Mouse (Mus musculus) limb, embryonic 13.5 days (tissue): ENCODE measurements at regions not wholly inside any gene's neighbourhood (a gene's known extent, or its start where the extent isn't known, plus 50 kb on each side); places are given as distances from the start of the nearest gene placed in this dataset.

Experiments used
- ATAC-seq: fragments of 200-750 bp; cut with Nextera tagmentation; 2 replicates; pipeline ENCODE4 v1.8.0; 2017; ENCODE audit warnings: low read depth, moderate number of reproducible peaks, moderate TSS enrichment; ENCODE audit not compliant: low FRiP score
- H3K27ac ChIP-seq: fragments of 300-500 bp; sonication (generic); 2 replicates; pipeline ENCODE4 v1.5.1; 2015; ENCODE audit warnings: inconsistent platforms, mild to moderate bottlenecking, moderate library complexity
- H3K27me3 ChIP-seq: fragments of 300-500 bp; sonication (generic); 2 replicates; pipeline ENCODE4 v1.6.1; 2015; ENCODE audit warnings: mild to moderate bottlenecking, inconsistent platforms
- H3K36me3 ChIP-seq: fragments of 300-500 bp; sonication (generic); 2 replicates; pipeline ENCODE4 v1.6.1; 2015; ENCODE audit warnings: inconsistent platforms, mild to moderate bottlenecking, moderate library complexity
- H3K4me1 ChIP-seq: fragments of 300-500 bp; sonication (generic); 2 replicates; pipeline ENCODE4 v1.6.1; 2015; ENCODE audit warnings: inconsistent platforms
- H3K4me2 ChIP-seq: fragments of 300-500 bp; sonication (generic); replicated peaks from 2 replicates; pipeline ENCODE4 v1.6.1; 2015; ENCODE audit warnings: inconsistent platforms, mild to moderate bottlenecking, moderate library complexity
- H3K4me3 ChIP-seq: fragments of 300-500 bp; sonication (generic); 2 replicates; pipeline ENCODE4 v1.5.1; 2015; ENCODE audit warnings: moderate library complexity, mild to moderate bottlenecking, inconsistent platforms
- H3K9ac ChIP-seq: fragments of 300-500 bp; sonication (generic); 2 replicates; pipeline ENCODE4 v1.6.1; 2015; ENCODE audit warnings: mild to moderate bottlenecking, inconsistent platforms
- H3K9me3 ChIP-seq: fragments of 300-500 bp; sonication (generic); 2 replicates; pipeline ENCODE4 v1.6.1; 2016; ENCODE audit warnings: inconsistent platforms
- WGBS: fragments of 180-500 bp; shearing (Covaris S2); methylation state at CpG from one replicate; pipeline ENCODE4 v1.1.7; 2015; 5-methylcytosine and 5-hydroxymethylcytosine counted together

- Histone ChIP-seq H3K4me2 (no peak overlapping the region), H3K27me3 (no peaks in the 10 kb centered on the region), H3K4me3 (no peak overlapping the region), H3K4me1 (no peaks in the 10 kb centered on the region), H3K9me3 (no peaks in the 10 kb centered on the region), H3K27ac (no peak overlapping the region), H3K9ac (no peak overlapping the region), H3K36me3 (no peaks in the 10 kb centered on the region)
- no peak for ATAC-seq
These were observed 180.2 kb upstream of the Ppfia2 start for GRCm38 (mm10) chr10:106289951-106290350.

DNA sequence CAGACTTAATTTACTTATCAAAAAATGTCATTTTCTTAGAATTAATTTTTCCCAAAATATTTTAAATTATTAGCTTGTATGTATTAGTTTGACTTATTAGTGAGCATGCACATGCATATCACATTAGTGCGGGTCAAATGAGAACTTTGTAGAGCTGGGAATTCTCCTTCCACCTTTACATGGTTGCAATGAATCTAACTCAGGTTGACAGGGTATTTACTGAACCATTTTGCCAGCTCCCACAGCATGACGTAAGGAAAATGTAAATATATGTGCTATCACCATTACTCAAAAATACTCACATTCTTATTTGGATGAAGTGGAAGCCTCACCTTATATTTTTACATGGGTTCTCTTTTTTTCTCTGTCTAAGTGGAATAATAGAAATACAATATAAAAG lies 179.4 kb upstream of the Ppfia2 start:
- 86% methylated on average over 2 of the region's 2 CpGs for WGBS
- Histone ChIP-seq H3K4me1 (no peaks in the 10 kb centered on the region), H3K4me3 (no peak overlapping the region), H3K9me3 (no peaks in the 10 kb centered on the region), H3K36me3 (no peaks in the 10 kb centered on the region), H3K27ac (no peak overlapping the region), H3K9ac (no peak overlapping the region), H3K27me3 (no peaks in the 10 kb centered on the region), H3K4me2 (no peak overlapping the region)
- no peak for ATAC-seq

DNA sequence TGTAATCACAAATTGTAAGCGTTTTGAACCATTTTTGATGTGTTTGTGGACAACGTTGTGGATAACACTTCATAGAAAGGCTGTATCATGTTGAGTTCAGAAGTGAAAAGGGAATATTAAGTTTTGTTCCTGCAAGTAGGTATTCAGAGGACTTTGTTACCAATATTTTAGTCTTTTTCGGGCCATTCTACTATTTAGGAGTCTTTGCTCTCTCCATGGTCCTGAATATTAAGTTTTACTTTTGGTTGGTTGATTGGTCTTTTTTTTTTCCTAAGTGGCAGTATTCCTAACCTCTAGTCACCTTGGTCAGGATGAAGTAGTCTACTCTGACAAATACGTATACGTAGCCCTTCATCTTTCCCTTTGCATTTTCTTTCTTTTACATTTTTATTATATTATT lies 174.6 kb upstream of the Ppfia2 start:
- no peak overlapping the region for H3K27ac ChIP-seq
- no peak overlapping the region for H3K9ac ChIP-seq
- H3K27me3 ChIP-seq: no peaks in the 10 kb centered on the region
- no peaks in the 10 kb centered on the region for H3K9me3 ChIP-seq
- H3K4me2 ChIP-seq: no peak overlapping the region
- no peak overlapping the region for H3K4me3 ChIP-seq
- H3K4me1 ChIP-seq: no peaks in the 10 kb centered on the region
- 78% methylated on average over 5 of the region's 5 CpGs for WGBS
- ATAC-seq: no peak
- H3K36me3 ChIP-seq: no peaks in the 10 kb centered on the region

GRCm38 (mm10) chr10:106335166-106335565 lies 135.0 kb upstream of the Ppfia2 start:
- Histone ChIP-seq H3K4me2 (no peak overlapping the region), H3K4me1 (no peaks in the 10 kb centered on the region), H3K27ac (no peak overlapping the region), H3K9me3 (no peaks in the 10 kb centered on the region), H3K4me3 (no peak overlapping the region), H3K36me3 (no peaks in the 10 kb centered on the region), H3K9ac (no peak overlapping the region), H3K27me3 (no peaks in the 10 kb centered on the region)
- 92% methylated on average over 1 of the region's 1 CpGs for WGBS
- ATAC-seq: no peak

GRCm38 (mm10) chr10:106351663-106352062 lies 118.5 kb upstream of the Ppfia2 start:
- 80% methylated on average over 1 of the region's 1 CpGs for WGBS
- Histone ChIP-seq H3K4me1 (no peaks in the 10 kb centered on the region), H3K36me3 (no peaks in the 10 kb centered on the region), H3K9ac (no peak overlapping the region), H3K4me2 (no peak overlapping the region), H3K4me3 (no peak overlapping the region), H3K27ac (no peak overlapping the region), H3K27me3 (no peaks in the 10 kb centered on the region), H3K9me3 (no peaks in the 10 kb centered on the region)
- no peak for ATAC-seq

- ATAC-seq: no peak
- H3K9ac ChIP-seq: no peak overlapping the region
- WGBS: 83% methylated on average over 1 of the region's 1 CpGs
- H3K36me3 ChIP-seq: no peaks in the 10 kb centered on the region
- no peak overlapping the region for H3K27ac ChIP-seq
- H3K4me1 ChIP-seq: no peaks in the 10 kb centered on the region
- H3K4me2 ChIP-seq: no peak overlapping the region
- no peaks in the 10 kb centered on the region for H3K27me3 ChIP-seq
- no peaks in the 10 kb centered on the region for H3K9me3 ChIP-seq
- H3K4me3 ChIP-seq: no peak overlapping the region
These were observed 94.5 kb upstream of the Ppfia2 start for GRCm38 (mm10) chr10:106375653-106376052.

DNA sequence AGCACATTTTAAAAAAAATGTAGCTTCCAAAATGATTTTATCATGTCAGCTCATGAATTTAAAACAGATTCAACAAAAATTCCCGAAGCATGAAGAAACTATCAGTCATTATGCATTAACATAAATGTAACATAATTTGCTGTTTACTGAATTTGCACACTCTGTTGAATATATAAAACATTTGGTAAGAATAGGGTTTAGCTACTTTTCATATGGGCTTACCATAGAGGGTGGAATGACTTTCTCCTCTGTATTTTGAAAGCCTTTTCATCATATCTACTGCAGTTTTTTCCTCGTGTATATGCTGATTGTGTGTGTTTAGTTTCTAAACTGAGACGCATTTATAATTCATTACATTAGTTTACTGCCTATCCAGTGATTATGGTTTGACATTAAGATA lies 94.0 kb upstream of the Ppfia2 start:
- no peak overlapping the region for H3K27ac ChIP-seq
- WGBS: 82% methylated on average over 3 of the region's 3 CpGs
- no peak overlapping the region for H3K4me3 ChIP-seq
- no peak for ATAC-seq
- H3K9me3 ChIP-seq: no peaks in the 10 kb centered on the region
- H3K4me1 ChIP-seq: no peaks in the 10 kb centered on the region
- H3K27me3 ChIP-seq: no peaks in the 10 kb centered on the region
- no peaks in the 10 kb centered on the region for H3K36me3 ChIP-seq
- no peak overlapping the region for H3K9ac ChIP-seq
- no peak overlapping the region for H3K4me2 ChIP-seq

DNA sequence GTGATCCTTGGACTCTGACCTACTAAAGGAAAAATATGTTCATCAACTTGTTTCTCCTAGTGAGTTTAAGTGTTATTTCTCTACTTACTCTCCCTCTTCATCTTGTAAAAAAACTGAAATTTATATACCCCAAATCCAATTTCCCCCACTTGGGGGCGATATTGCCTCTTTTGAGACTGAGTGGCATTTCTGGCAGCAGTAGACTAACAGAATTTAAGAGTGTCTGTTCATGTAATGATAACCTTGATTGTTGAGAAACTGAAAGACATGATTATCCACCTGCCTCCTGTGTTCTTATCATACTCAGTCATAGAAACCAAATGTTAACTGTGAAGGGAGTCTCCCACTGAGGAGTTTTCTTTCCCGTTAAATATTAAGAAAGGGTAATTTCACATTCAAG lies 89.5 kb upstream of the Ppfia2 start:
- Histone ChIP-seq H3K9me3 (no peaks in the 10 kb centered on the region), H3K36me3 (no peaks in the 10 kb centered on the region), H3K27me3 (no peaks in the 10 kb centered on the region), H3K4me2 (no peak overlapping the region), H3K27ac (no peak overlapping the region), H3K4me1 (no peaks in the 10 kb centered on the region), H3K4me3 (no peak overlapping the region), H3K9ac (no peak overlapping the region)
- ATAC-seq: no peak
- WGBS: 53% methylated on average over 2 of the region's 2 CpGs

DNA sequence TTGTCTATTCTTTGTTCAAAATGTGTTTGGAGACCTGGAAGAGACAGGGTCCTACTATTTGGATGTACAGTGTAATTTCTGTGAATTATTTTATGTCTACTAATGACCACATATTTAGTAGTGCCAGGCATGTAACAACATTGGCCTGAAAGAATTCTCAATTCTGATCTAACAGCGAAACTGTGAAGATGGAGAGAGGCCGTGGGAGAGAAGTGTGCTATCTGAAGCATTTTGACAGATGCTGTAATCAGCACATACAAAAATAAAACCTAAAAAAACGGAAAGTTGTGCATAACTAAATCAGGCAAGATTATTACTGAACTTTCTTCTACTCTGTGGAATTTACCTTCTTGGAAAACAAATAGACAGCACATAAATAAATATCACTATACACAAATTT lies 61.4 kb upstream of the Ppfia2 start:
- 80% methylated on average over 3 of the region's 3 CpGs for WGBS
- Histone ChIP-seq H3K9me3 (no peaks in the 10 kb centered on the region), H3K4me1 (no peaks in the 10 kb centered on the region), H3K4me2 (no peak overlapping the region), H3K9ac (no peak overlapping the region), H3K27me3 (no peaks in the 10 kb centered on the region), H3K4me3 (no peak overlapping the region), H3K36me3 (no peaks in the 10 kb centered on the region), H3K27ac (no peak overlapping the region)
- no peak for ATAC-seq

DNA sequence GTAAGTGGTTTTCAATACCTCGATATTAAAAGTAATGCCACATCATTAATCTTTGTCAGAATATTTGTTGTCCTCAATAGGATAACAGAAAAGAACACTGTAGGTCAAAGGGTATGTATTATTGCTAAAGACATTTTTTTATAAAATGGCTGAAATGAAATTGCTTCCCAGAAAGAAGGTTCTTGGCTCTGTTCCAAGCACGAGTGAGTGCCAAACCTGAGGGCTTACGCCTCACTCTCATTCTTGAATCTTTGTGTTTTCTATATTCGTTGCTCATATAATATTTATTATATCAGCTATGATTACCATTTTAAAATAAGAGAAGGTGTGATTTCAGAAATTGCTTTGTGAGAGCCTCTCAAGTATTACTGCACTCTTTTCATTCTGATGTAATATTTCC lies 57.0 kb upstream of the Ppfia2 start:
- Histone ChIP-seq H3K4me3 (no peak overlapping the region), H3K4me2 (no peak overlapping the region), H3K9ac (no peak overlapping the region), H3K27ac (no peak overlapping the region), H3K36me3 (no peaks in the 10 kb centered on the region), H3K27me3 (no peaks in the 10 kb centered on the region), H3K4me1 (no peaks in the 10 kb centered on the region), H3K9me3 (no peaks in the 10 kb centered on the region)
- no peak for ATAC-seq
- 73% methylated on average over 4 of the region's 4 CpGs for WGBS

- H3K4me2 ChIP-seq: no peak overlapping the region
- H3K4me3 ChIP-seq: no peak overlapping the region
- H3K9me3 ChIP-seq: no peaks in the 10 kb centered on the region
- no peak overlapping the region for H3K27ac ChIP-seq
- 71% methylated on average over 1 of the region's 1 CpGs for WGBS
- no peaks in the 10 kb centered on the region for H3K36me3 ChIP-seq
- H3K27me3 ChIP-seq: no peaks in the 10 kb centered on the region
- ATAC-seq: no peak
- H3K4me1 ChIP-seq: no peaks in the 10 kb centered on the region
- no peak overlapping the region for H3K9ac ChIP-seq
These were observed 55.1 kb upstream of the Ppfia2 start for GRCm38 (mm10) chr10:106414990-106415389.

DNA sequence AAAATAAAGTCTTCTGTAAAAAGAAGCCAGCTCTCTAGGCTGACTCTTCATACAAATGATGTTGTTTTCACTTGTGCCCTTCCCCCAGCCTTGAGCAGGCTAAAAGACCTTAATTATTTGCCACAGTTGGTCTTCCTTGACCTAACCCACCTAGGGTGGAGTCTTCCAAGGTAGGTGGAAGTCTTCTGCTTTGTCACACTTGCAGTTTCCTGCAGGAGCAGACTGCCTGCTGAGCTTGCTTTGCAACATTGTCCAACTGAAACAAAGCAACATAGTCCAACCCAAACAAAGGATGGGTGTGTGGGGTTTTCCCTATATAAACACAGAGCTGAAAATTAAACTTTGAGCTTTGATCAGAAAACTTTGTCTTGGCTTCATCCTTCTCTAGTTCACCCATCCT lies 53.0 kb upstream of the Ppfia2 start:
- ATAC-seq: no peak
- no peak overlapping the region for H3K27ac ChIP-seq

More for the DNA sequence above, 53.0 kb upstream of the Ppfia2 start:
- Histone ChIP-seq H3K36me3 (no peaks in the 10 kb centered on the region), H3K9me3 (no peaks in the 10 kb centered on the region), H3K4me3 (no peak overlapping the region), H3K4me2 (no peak overlapping the region), H3K9ac (no peak overlapping the region), H3K27me3 (no peaks in the 10 kb centered on the region), H3K4me1 (no peaks in the 10 kb centered on the region)
